Mouse (Mus musculus) neural tube, embryonic 13.5 days (tissue): ENCODE measurements around the gene Stag1. TPM values are rescaled to one million over a fixed set of nuclear protein-coding genes. Genes with fewer than 3 reads are reported as not detected.

Experiments used
- polyA plus RNA-seq: library from polyadenylated mRNA; unstranded; fragments of >200 nt; fragmentation: Nextera tagmentation; extraction: Ambion mirVana; gene quantifications from 2 replicates; pipeline ENCODE4 v1.2.1, GENCODE M21; 2015

The Stag1 gene
- polyA plus RNA-seq, 1 experiment from 2014 or later = 36.3 TPM

Other genes with a start within 250 kb of the Stag1 start
- 0.34 and 0.38 TPM in 2 replicates for gene Il20rb, start 111.0 kb upstream of the Stag1 start, polyA plus RNA-seq
- gene Nck1, start 51.7 kb upstream of the Stag1 start, polyA plus RNA-seq = 68.6 and 73.9 TPM in 2 replicates
- gene Slc35g2, start 26.7 kb upstream of the Stag1 start, polyA plus RNA-seq = 14.0 and 15.1 TPM in 2 replicates